Mouse (Mus musculus) spleen, postnatal 10 days (tissue): ENCODE data around the gene Ppp2r5d.
A peak's percentile ranks its signal among the peaks of the same experiment; 100 is the strongest.

Experiments used
- DNase-seq, 2 experiments: peaks; one replicate each; pipeline ENCODE4 v3.0.0; 2021 to 2022; ENCODE audit warnings: low spot score in 2 of 2

Gene Ppp2r5d

DNA sequence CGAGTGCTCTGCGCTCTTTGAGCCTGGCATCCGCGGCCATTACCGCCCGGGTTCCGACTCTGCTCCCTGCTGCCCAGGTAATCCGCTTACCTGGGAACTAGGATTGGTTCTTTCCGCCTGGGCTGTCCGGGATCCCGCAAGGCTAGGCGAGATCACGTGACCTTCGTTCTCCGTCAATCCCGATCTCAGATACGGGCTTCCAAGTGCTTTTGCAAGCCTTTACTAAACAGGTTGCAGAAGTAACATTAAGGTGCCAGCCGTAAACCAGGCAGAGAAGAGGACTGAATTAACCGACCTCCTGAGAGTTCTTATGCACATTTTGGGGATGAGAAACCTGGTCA lies 58.6 kb downstream of the Ppp2r5d start:
- DNase-seq: no peak

DNA sequence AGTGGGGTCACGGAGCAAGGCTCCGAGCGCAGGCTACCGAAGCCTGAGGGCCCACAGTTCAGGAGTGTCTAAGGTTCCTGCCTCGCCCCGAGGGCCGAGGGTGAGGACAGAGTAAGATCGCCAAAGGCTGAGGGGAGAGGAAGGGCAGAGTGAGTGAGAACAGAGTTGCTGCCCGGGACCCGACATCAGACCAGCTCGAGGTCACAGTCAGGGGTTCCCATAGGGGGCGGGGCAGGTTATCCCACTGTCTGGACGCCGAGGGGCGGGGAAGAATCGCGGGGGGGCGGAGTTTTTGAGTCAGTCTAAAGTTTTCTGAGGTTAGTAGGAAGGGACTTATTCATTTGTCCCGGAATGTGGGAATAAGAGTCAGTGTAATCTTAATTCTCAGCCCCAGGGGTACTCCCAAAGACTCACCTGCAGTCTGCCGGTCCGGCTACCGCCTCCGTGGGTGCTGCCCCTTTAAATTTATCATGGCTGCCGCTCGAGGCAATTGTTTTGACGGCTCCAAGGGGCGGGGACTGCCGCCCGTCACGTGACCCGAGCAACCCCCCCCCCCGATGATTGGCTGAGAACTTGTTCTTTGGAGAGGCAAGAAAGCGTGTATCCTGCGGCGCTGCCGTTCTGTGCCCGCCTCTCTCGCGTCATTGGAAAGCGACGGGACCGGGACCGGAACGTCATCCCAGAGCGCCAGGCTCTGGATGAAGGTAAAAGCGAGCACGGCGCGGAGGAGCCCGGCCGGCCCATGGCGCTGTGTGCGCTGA lies 59.2 kb downstream of the Ppp2r5d start, which contains the start of the genes Klc4 and Mrpl2:
TSS of gene Klc4 (minus strand) at position 462 of the 761 bp plus-strand sequence.
TSS of gene Mrpl2 (plus strand) at position 669 of the 761 bp plus-strand sequence.
- DNase-seq: peak; percentile 99

DNA sequence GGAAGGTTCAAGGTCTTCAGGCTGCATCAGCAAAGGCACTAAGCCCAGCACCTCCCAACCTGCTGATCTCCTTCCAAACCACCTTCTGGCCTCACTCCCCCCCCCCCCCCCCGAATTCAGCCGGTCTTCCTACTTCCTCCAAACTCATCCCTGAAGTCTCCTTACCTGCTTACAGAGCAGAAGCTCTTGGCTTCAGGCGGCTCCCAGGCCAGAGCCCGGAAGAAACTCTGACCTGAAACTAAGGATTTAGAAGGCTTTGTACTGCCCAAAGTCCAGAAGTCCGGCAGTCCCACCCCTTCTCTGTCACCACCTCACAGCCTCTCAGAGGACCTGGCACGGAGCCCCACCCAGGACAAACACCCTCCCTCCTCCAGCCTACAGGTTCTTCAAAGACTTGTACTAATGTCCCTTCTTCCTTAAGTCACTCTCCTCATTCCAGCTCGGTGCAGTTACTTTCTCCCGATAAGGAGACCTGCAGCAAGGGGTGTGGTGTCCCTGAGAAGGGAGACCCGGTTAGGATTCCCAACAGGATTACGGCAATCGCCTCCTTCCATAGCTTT lies 59.9 kb downstream of the Ppp2r5d start:
- DNase-seq: peak in 1 of 2 experiments; percentile 50

DNA sequence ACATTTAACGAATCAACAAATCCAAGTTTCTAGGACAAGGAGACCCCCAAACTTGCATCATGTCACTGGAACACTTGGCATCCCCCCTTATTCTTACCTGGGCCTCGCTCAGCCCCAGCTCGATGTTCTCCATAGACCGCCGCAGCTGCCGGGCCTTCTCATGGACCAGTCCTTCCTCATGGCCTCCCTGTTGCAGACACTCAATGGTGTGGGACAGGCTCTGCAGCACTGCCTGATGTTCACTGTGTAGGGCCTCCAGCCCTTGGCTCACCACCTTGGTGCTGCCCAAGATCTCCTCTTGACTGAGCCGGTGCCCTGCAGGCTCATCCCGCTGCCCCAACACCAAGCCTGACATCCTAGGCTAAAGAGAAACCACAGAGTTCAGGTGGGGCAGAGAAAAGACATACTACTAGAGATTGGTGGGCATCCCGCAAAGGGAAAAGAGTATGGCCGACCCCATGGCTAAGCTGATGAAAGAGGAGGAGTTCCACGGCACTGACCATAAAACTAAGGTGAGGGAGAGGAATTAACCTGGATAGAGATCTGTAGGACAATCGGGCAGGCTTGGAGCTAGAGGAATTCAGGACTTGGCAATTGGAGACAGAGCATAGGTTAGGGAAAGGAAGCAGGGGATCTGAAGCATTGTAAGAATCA lies 60.6 kb downstream of the Ppp2r5d start:
- DNase-seq: no peak

DNA sequence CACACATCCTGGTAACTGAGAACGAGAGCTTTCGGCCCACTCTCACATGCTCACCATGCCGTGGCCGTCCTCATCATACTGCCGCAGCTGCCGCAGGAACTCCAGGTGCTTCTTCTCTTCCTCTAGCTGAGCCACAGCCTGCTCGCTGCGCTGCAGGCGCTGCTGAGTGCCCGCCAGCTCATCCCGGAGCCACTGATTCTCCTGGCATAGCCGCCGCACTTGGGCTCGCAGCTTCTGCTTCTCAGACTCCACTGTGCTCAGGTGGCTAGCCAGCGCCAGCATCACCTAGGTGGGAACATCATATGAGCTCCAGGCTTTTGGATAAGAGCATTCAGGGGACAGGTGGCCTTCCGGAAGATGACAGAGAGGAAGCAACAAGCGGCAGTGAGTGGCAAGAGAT lies 62.9 kb downstream of the Ppp2r5d start:
- no peak for DNase-seq

DNA sequence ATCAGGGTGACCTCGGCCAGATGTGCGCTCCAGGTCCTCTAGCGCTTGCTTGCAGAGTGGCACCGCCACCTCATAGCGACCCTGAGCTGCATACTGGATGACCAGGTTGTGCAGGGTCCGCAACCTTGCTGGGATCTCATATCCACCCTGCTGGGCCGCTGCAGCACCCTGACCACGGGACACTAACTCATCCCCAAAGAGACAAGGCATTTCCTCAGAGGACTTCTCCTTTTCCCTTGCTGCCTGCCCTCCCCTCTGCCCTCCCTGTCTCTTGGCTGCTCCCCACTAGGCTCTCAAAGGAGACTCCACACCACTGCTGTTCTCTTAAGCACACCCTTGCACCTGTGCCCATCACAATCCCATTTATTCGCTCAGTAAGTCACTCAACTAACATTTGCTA lies 65.0 kb downstream of the Ppp2r5d start:
- DNase-seq: no peak

DNA sequence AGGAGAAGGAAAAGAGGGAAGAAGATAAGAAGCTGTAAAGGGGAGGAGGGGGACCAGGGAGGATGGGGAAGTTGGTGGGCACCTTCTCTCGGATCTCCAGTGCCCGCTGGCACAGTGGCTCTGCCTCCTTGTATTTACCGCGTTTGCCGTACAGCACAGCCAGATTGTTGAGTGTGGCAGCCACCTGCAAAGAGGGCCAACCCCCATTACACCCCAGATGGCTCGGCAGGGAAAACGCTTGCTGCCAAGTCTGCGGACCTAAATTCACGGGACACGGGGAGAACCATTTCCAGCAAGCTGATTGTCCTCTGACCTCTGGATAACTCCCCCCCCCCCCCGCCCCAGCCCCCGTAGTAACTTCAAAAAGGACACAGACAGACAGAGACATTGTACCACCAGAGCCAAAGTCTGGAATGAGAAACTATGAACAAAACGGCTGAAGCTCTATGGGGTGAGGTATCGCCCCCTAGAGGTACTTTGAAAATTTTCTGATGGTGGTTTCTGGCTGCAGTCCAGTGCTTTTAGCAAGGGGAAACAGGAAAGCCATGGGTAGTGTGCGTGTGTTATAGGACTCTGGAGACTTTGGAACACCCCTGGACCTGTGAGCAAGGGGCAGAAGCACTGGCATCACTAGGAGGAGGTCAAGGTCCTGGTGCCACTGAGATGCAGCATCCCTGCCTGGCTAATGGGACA lies 67.9 kb downstream of the Ppp2r5d start:
- peak; percentile 21 to 53 for DNase-seq
